In genomic region chr5:115538693-115539043, GRCm38 (mm10) we compare ENCODE assay signal across 8 mouse cellular contexts. TPM values are rescaled to one million over a fixed set of nuclear protein-coding genes. Genes with fewer than 3 reads are reported as not detected.
DNase-seq lines count a peak whose midpoint lies in the region; ATAC-seq and TF ChIP-seq lines count a peak whose summit lies in the region.

No protein-coding gene starts in this region.

- peak; percentile 54 to 59 for ATAC-seq in hematopoietic stem cell, adult 5-6 weeks (replicated peaks in 1 of 2; ENCODE audit: insufficient read depth in 1 of 2, low FRiP score in 2 of 2, low TSS enrichment in 1 of 2, low read depth in 1 of 2, poor library complexity in 2 of 2, severe bottlenecking in 2 of 2)
- peak; percentile 79 for ATAC-seq in lung, embryonic 16.5 days (ENCODE audit: low read depth)

- whole genome bisulfite sequencing in lung, embryonic 16.5 days: 0% methylated on average over 12 of the region's 12 CpGs

- H3K9me3 ChIP-seq in ES-E14 (ENCODE audit: control insufficient read depth, insufficient read depth, low read depth, low read length): no peaks in the 10 kb centered on the region
- no peaks in the 10 kb centered on the region for H3K9me3 ChIP-seq in lung, embryonic 16.5 days (ENCODE audit: control insufficient read depth, low read length)

- in situ Hi-C loops in ES-E14 (cut with MboI; ENCODE audit: low sequenced_read_pairs in 2 of 2, unreplicated experiment in 2 of 2): loop anchor here in 1 of 2 experiments (5.0 kb wide), 1 partner anchor 36 kb away; no protein-coding TSS in a partner anchor

- peak; percentile 69 for DNase-seq in ES-E14 (ENCODE audit: low read depth, low spot score)
- peak; percentile 94 to 95 for DNase-seq in cerebellum, adult 18-20 months
- peak; percentile 88 for DNase-seq in forelimb bud, embryonic 11.5 days (ENCODE audit: low read depth, low spot score)
- peak; percentile 87 for DNase-seq in layer of hippocampus, adult 9-10 months (ENCODE audit: low spot score)
- DNase-seq in ovary, adult 18-20 months (ENCODE audit: low spot score): peak; percentile 69
- DNase-seq in thymus, postnatal 0 days (ENCODE audit: low spot score): peak; percentile 91

- no peak overlapping the region for H3K27ac ChIP-seq in ES-E14 (ENCODE audit: insufficient read depth, low read depth, low read length, poor library complexity, severe bottlenecking)
- H3K27ac ChIP-seq in lung, embryonic 16.5 days (ENCODE audit: low read length): peak overlapping the region; percentile 71; the same call in 1 of the 2 replicates

- peaks cover 9 to 34% of the 10 kb centered on the region in 2 experiments; a peak in 3 of 4 replicates for H3K4me1 ChIP-seq in ES-E14 (ENCODE audit: control insufficient read depth in 2 of 2, insufficient read depth in 2 of 2, low read length in 2 of 2, poor library complexity in 1 of 2)
- H3K4me1 ChIP-seq in lung, embryonic 16.5 days (replicated peaks; ENCODE audit: control insufficient read depth, insufficient read depth, low read length): peaks cover 61% of the 10 kb centered on the region

- H3K36me3 ChIP-seq in ES-E14 (ENCODE audit: control insufficient read depth, insufficient read depth, low read length, poor library complexity, severe bottlenecking): no peaks in the 10 kb centered on the region
- H3K36me3 ChIP-seq in lung, embryonic 16.5 days (ENCODE audit: control insufficient read depth, insufficient read depth, low read length): no peaks in the 10 kb centered on the region

- no peaks in the 10 kb centered on the region for H3K27me3 ChIP-seq in lung, embryonic 16.5 days (ENCODE audit: control insufficient read depth, insufficient read depth, low read depth, low read length)

- H3K9ac ChIP-seq in ES-E14 (ENCODE audit: insufficient read depth, low read depth, low read length, poor library complexity, severe bottlenecking): no peak overlapping the region
- H3K9ac ChIP-seq in lung, embryonic 16.5 days (ENCODE audit: low read length): peak overlapping the region; percentile 55

- H3K4me2 ChIP-seq in lung, embryonic 16.5 days (ENCODE audit: low read depth, low read length): peak overlapping the region; percentile 25; the same call in 1 of the 2 replicates

- no peak overlapping the region for H3K4me3 ChIP-seq in ES-E14 (ENCODE audit: insufficient read depth in 1 of 2, low read depth in 1 of 2, low read length in 2 of 2, poor library complexity in 1 of 2, severe bottlenecking in 1 of 2)
- no peak overlapping the region for H3K4me3 ChIP-seq in lung, embryonic 16.5 days (ENCODE audit: low read length)

TF ChIP-seq in ES-E14, 5 proteins besides CTCF, POLR2A, EP300 and RAD21:
- peak; percentile 75 for TF ChIP-seq ZC3H11A (IDR thresholded peaks at IDR 0.05; ENCODE audit: borderline replicate concordance, low read depth, low read length)
- TF ChIP-seq ZNF384 (IDR thresholded peaks at IDR 0.05; ENCODE audit: low read depth, low read length): no peak
- peak; percentile 80 for TF ChIP-seq MAFK (IDR thresholded peaks at IDR 0.05; ENCODE audit: insufficient read depth, low read depth, low read length)

RNA-seq across cellular contexts. Expression of gene Rplp0, which starts 20.6 kb away (rescaled TPM):
- 2,284 and 2,327 TPM in 2 replicates for total RNA-seq in ES-E14 (2012; rRNA removed)
- 1,280 and 1,726 TPM in 2 replicates for total RNA-seq in hematopoietic stem cell, adult 5-6 weeks (2017)
- polyA plus RNA-seq in lung, embryonic 16.5 days (2015; fragmentation: Nextera tagmentation; extraction: Ambion mirVana): 1,507 and 1,565 TPM in 2 replicates
- polyA plus RNA-seq in thymus, postnatal 0 days (2015; fragmentation: Nextera tagmentation; extraction: Ambion mirVana): 1,964 and 2,053 TPM in 2 replicates

RNA-seq across cellular contexts. Expression of gene Gcn1l1, which starts 26.4 kb away (rescaled TPM):
- 112 and 163 TPM in 2 replicates for total RNA-seq in ES-E14 (2012; rRNA removed)
- total RNA-seq in hematopoietic stem cell, adult 5-6 weeks (2017): 31.4 and 34.5 TPM in 2 replicates
- polyA plus RNA-seq in lung, embryonic 16.5 days (2015; fragmentation: Nextera tagmentation; extraction: Ambion mirVana): 32.9 and 35.1 TPM in 2 replicates
- 19.9 and 21.5 TPM in 2 replicates for polyA plus RNA-seq in thymus, postnatal 0 days (2015; fragmentation: Nextera tagmentation; extraction: Ambion mirVana)

RNA-seq across cellular contexts. Expression of gene Pxn, which starts 32.2 kb away (rescaled TPM):
- total RNA-seq in ES-E14 (2012; rRNA removed): 25.5 and 29.4 TPM in 2 replicates
- 57.2 and 118 TPM in 2 replicates for total RNA-seq in hematopoietic stem cell, adult 5-6 weeks (2017)
- polyA plus RNA-seq in lung, embryonic 16.5 days (2015; fragmentation: Nextera tagmentation; extraction: Ambion mirVana): 70.1 and 74.4 TPM in 2 replicates
- 40.2 and 44.8 TPM in 2 replicates for polyA plus RNA-seq in thymus, postnatal 0 days (2015; fragmentation: Nextera tagmentation; extraction: Ambion mirVana)

RNA-seq across cellular contexts. Expression of gene Sirt4, which starts 54.1 kb away (rescaled TPM):
- total RNA-seq in ES-E14 (2012; rRNA removed): 15.3 and 25.7 TPM in 2 replicates
- total RNA-seq in hematopoietic stem cell, adult 5-6 weeks (2017): 6.0 and 10.4 TPM in 2 replicates
- 28.1 and 31.4 TPM in 2 replicates for polyA plus RNA-seq in lung, embryonic 16.5 days (2015; fragmentation: Nextera tagmentation; extraction: Ambion mirVana)
- polyA plus RNA-seq in thymus, postnatal 0 days (2015; fragmentation: Nextera tagmentation; extraction: Ambion mirVana): 17.0 and 17.3 TPM in 2 replicates
